Mouse (Mus musculus) MEL (cell line): ENCODE data around the gene Samsn1. TPM values are rescaled to one million over a fixed set of nuclear protein-coding genes. Genes with fewer than 3 reads are reported as not detected.
A peak's percentile ranks its signal among the peaks of the same experiment; 100 is the strongest.

ENCODE experiments used
- DNase-seq: peaks from one replicate; pipeline ENCODE4 v3.0.0; 2011; ENCODE audit warnings: low read depth, low spot score
- H3K27ac ChIP-seq: 2 replicates; pipeline ENCODE4 v1.5.1; 2012; ENCODE audit warnings: low read depth, mild to moderate bottlenecking, control low read depth, low read length, moderate library complexity; ENCODE audit not compliant: control insufficient read depth
- H3K27me3 ChIP-seq, 2 experiments: fragments of 150-350 bp in 1 of 2; sonication (generic) in 1 of 2; 2 replicates each; pipeline ENCODE4 v1.6.1; 2012; ENCODE audit warnings: low read length in 2 of 2, mild to moderate bottlenecking in 2 of 2, improper control_type of control experiment in 1 of 2, moderate library complexity in 1 of 2; ENCODE audit not compliant: insufficient read depth in 2 of 2, control insufficient read depth in 1 of 2
- H3K36me3 ChIP-seq, 2 experiments: 2 replicates each; pipeline ENCODE4 v1.6.1; 2012 to 2014; ENCODE audit warnings: low read length in 2 of 2, improper control_type of control experiment in 1 of 2, inconsistent platforms in 1 of 2, mild to moderate bottlenecking in 1 of 2; ENCODE audit not compliant: insufficient read depth in 2 of 2, control insufficient read depth in 1 of 2
- H3K4me1 ChIP-seq, 2 experiments: fragments of 150-350 bp in 1 of 2; sonication (generic) in 1 of 2; 2 replicates each; pipeline ENCODE4 v1.6.1; 2012; ENCODE audit warnings: low read length in 2 of 2, improper control_type of control experiment in 1 of 2, mild to moderate bottlenecking in 1 of 2; ENCODE audit not compliant: insufficient read depth in 2 of 2, control insufficient read depth in 1 of 2
- H3K4me3 ChIP-seq, 2 experiments: fragments of 150-350 bp in 1 of 2; sonication (generic) in 1 of 2; 2 replicates each; pipeline ENCODE4 v1.5.1; 2012; ENCODE audit warnings: low read depth in 2 of 2, low read length in 2 of 2, mild to moderate bottlenecking in 2 of 2, moderate library complexity in 2 of 2, control low read depth in 1 of 2, improper control_type of control experiment in 1 of 2; ENCODE audit not compliant: control insufficient read depth in 1 of 2, insufficient read depth in 1 of 2
- H3K79me2 ChIP-seq: 2 replicates; pipeline ENCODE4 v1.6.1; 2012; ENCODE audit warnings: mild to moderate bottlenecking, low read length, moderate library complexity; ENCODE audit not compliant: control insufficient read depth, poor library complexity, insufficient read depth
- H3K9ac ChIP-seq: 2 replicates; pipeline ENCODE4 v1.6.1; 2012; ENCODE audit warnings: low read depth, mild to moderate bottlenecking, control low read depth, low read length, moderate library complexity; ENCODE audit not compliant: control insufficient read depth, poor library complexity, severe bottlenecking
- H3K9me3 ChIP-seq: fragments of 150-350 bp; sonication (generic); replicated peaks from 2 replicates; pipeline ENCODE4 v1.6.1; 2012; ENCODE audit warnings: mild to moderate bottlenecking, low read length, improper control_type of control experiment, moderate library complexity; ENCODE audit not compliant: insufficient read depth
- CHD1 ChIP-seq: IDR thresholded peaks from 2 replicates; pipeline ENCODE4 v1.6.1; 2012; ENCODE audit warnings: low read depth, mild to moderate bottlenecking, inconsistent platforms, low read length, improper control_type of control experiment
- ELF1 ChIP-seq: IDR thresholded peaks from 2 replicates; pipeline ENCODE4 v1.6.1; 2014; ENCODE audit warnings: low read depth, mild to moderate bottlenecking, inconsistent platforms, low read length, improper control_type of control experiment, moderate library complexity
- EP300 ChIP-seq, 2 experiments: IDR thresholded peaks; 2 replicates each; pipeline ENCODE4 v1.6.1; 2011; ENCODE audit warnings: improper control_type of control experiment in 2 of 2, low read length in 2 of 2, low read depth in 1 of 2, mild to moderate bottlenecking in 1 of 2
- ETS1 ChIP-seq: IDR thresholded peaks from 2 replicates; pipeline ENCODE4 v1.6.1; 2012; ENCODE audit warnings: low read depth, mild to moderate bottlenecking, inconsistent platforms, low read length, improper control_type of control experiment, moderate library complexity
- GATA1 ChIP-seq: IDR thresholded peaks from 2 replicates; pipeline ENCODE4 v1.6.1; 2011; ENCODE audit warnings: low read depth, low read length, improper control_type of control experiment
- HCFC1 ChIP-seq: IDR thresholded peaks from 2 replicates; pipeline ENCODE4 v1.6.1; 2012; ENCODE audit warnings: low read depth, mild to moderate bottlenecking, inconsistent platforms, low read length, improper control_type of control experiment, moderate library complexity
- JUND ChIP-seq: IDR thresholded peaks from 2 replicates; pipeline ENCODE4 v1.6.1; 2011; ENCODE audit warnings: low read depth, mild to moderate bottlenecking, improper control_type of control experiment, low read length
- KAT2A ChIP-seq: conservative IDR thresholded peaks from 2 replicates; pipeline ENCODE4 v1.6.1; 2012; ENCODE audit warnings: low read depth, low read length, improper control_type of control experiment, inconsistent platforms
- MYC ChIP-seq: IDR thresholded peaks from 2 replicates; pipeline ENCODE4 v1.6.1; 2011; ENCODE audit warnings: low read depth, mild to moderate bottlenecking, low read length, improper control_type of control experiment, moderate library complexity
- NELFE ChIP-seq: IDR thresholded peaks from 2 replicates; pipeline ENCODE4 v1.6.1; 2011; ENCODE audit warnings: low read depth, low read length, improper control_type of control experiment
- RCOR1 ChIP-seq: IDR thresholded peaks from 2 replicates; pipeline ENCODE4 v1.6.1; 2012; ENCODE audit warnings: low read depth, mild to moderate bottlenecking, inconsistent platforms, low read length, improper control_type of control experiment
- SMC3 ChIP-seq: IDR thresholded peaks from 2 replicates; pipeline ENCODE4 v1.6.1; 2011; ENCODE audit warnings: low read depth, low read length, improper control_type of control experiment
- TAL1 ChIP-seq: IDR thresholded peaks from 2 replicates; pipeline ENCODE4 v1.6.1; 2012; ENCODE audit warnings: mild to moderate bottlenecking, inconsistent platforms, low read length, moderate library complexity, mixed read lengths
- TBP ChIP-seq: IDR thresholded peaks from 2 replicates; pipeline ENCODE4 v1.8.0; 2011; ENCODE audit warnings: low read depth, low read length, improper control_type of control experiment
- TCF12 ChIP-seq: IDR thresholded peaks from 2 replicates; pipeline ENCODE4 v1.6.1; 2014; ENCODE audit warnings: low read depth, mild to moderate bottlenecking, inconsistent platforms, low read length, improper control_type of control experiment, moderate library complexity
- USF1 ChIP-seq: IDR thresholded peaks from 2 replicates; pipeline ENCODE4 v1.6.1; 2014; ENCODE audit warnings: low read depth, mild to moderate bottlenecking, inconsistent platforms, low read length, improper control_type of control experiment, moderate library complexity
- USF2 ChIP-seq, 2 experiments: IDR thresholded peaks; 2 replicates each; pipeline ENCODE4 v1.6.1; 2011 to 2012; ENCODE audit warnings: improper control_type of control experiment in 2 of 2, low read length in 2 of 2, borderline replicate concordance in 1 of 2, inconsistent platforms in 1 of 2, low read depth in 1 of 2, mild to moderate bottlenecking in 1 of 2; ENCODE audit not compliant: insufficient read depth in 1 of 2
- ZMIZ1 ChIP-seq: IDR thresholded peaks from 2 replicates; pipeline ENCODE4 v1.6.1; 2012; ENCODE audit warnings: low read depth, mild to moderate bottlenecking, inconsistent platforms, low read length, improper control_type of control experiment, moderate library complexity
- ZNF384 ChIP-seq: IDR thresholded peaks from 2 replicates; pipeline ENCODE4 v1.6.1; 2012; ENCODE audit warnings: low read depth, mild to moderate bottlenecking, inconsistent platforms, low read length, improper control_type of control experiment
- polyA plus RNA-seq, 2 experiments: library from polyadenylated mRNA; stranded (reverse) in 1 of 2; unstranded in 1 of 2; fragments of >175 nt in 1 of 2; fragments of >200 nt in 1 of 2; gene quantifications; 2 replicates each; pipeline versions ENCODE4 v1.2.1 to v1.2.4; 2012; ENCODE audit warnings: low replicate concordance in 2 of 2, low read depth in 1 of 2; ENCODE audit not compliant: insufficient read length in 2 of 2, insufficient read depth in 1 of 2, missing spikeins in 1 of 2
- total RNA-seq: library from RNA; depleted of rRNA; stranded (reverse); fragments of 300-350 nt; gene quantifications from 2 replicates; pipeline ENCODE4 v1.2.3, GENCODE M21; 2012

The Samsn1 gene
- total and polyA plus RNA-seq, 3 experiments, result 55.2 to 205 (median 63.0) TPM

GRCm38 (mm10) chr16:76002287-76002686, 19.8 kb downstream of the Samsn1 start (continued):
- TF ChIP-seq ZMIZ1 (peak; percentile 58; the same call in 1 of the 2 replicates), SMC3 (no peak), CHD1 (no peak), HCFC1 (no peak), MYC (peak; percentile 75), NELFE (peak; percentile 74), USF2 (IDR thresholded peaks at IDR 0.05; ENCODE audit: borderline replicate concordance in 1 of 2, insufficient read depth in 1 of 2, low read depth in 1 of 2, low read length in 2 of 2) (no peak), USF1 (no peak)

DNA sequence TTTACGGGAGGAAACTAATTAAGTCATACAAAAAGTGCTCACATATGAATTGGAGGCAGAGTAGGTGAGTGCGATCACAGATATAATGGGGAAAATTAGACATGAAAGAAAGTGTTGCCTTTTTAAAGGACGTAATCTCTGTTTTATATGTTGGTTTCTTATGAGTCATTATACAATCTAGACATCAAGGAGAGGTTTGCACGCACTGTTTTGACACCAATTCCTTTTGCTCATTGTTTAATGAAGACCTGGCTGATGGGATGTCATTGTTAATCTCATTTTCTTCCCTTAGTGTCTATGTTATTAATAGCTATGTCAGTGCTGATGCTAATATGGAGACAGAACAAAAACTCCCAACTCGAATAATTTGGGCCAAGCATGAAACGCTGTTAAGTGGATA, 20.3 kb downstream of the Samsn1 start:
- H3K27me3 ChIP-seq, result no peaks in the 10 kb centered on the region
- DNase-seq, result peak; percentile 76
- TF ChIP-seq ELF1 (no peak), USF2 (IDR thresholded peaks at IDR 0.05; ENCODE audit: borderline replicate concordance in 1 of 2, insufficient read depth in 1 of 2, low read depth in 1 of 2, low read length in 2 of 2) (no peak), TBP (0 out of 2 replicates have a peak, but pooled peaks have one; percentile 21), KAT2A (no peak), MYC (no peak), TCF12 (0 out of 2 replicates have a peak, but pooled peaks have one; percentile 33), TAL1 (no peak), ETS1 (peak; percentile 47; the same call in 1 of the 2 replicates), RCOR1 (peak; percentile 54; the same call in 1 of the 2 replicates), JUND (peak; percentile 54; the same call in 1 of the 2 replicates), ZNF384 (peak; percentile 77; the same call in 1 of the 2 replicates), EP300 (IDR thresholded peaks at IDR 0.05; ENCODE audit: low read depth in 1 of 2, low read length in 2 of 2) (peak; percentile 52 to 73; a peak in 2 of 4 replicates), CHD1 (peak; percentile 96), GATA1 (peak; percentile 50; the same call in 1 of the 2 replicates), USF1 (no peak)
- H3K4me1 ChIP-seq, result peaks cover 22 to 24% of the 10 kb centered on the region in 2 experiments
- H3K36me3 ChIP-seq, result peaks cover 0 to 38% of the 10 kb centered on the region in 2 experiments; a peak in 2 of 4 replicates
- H3K9me3 ChIP-seq, result no peaks in the 10 kb centered on the region
- peak overlapping the region; percentile 91 for H3K9ac ChIP-seq
- H3K4me3 ChIP-seq, result peak overlapping the region in 1 of 2 experiments; percentile 45; a peak in 2 of 4 replicates
- peak overlapping the region; percentile 100 for H3K27ac ChIP-seq
- H3K79me2 ChIP-seq, result no peaks in the 10 kb centered on the region
